27 mouse cellular contexts compared by ENCODE assay signal in the genomic region with DNA sequence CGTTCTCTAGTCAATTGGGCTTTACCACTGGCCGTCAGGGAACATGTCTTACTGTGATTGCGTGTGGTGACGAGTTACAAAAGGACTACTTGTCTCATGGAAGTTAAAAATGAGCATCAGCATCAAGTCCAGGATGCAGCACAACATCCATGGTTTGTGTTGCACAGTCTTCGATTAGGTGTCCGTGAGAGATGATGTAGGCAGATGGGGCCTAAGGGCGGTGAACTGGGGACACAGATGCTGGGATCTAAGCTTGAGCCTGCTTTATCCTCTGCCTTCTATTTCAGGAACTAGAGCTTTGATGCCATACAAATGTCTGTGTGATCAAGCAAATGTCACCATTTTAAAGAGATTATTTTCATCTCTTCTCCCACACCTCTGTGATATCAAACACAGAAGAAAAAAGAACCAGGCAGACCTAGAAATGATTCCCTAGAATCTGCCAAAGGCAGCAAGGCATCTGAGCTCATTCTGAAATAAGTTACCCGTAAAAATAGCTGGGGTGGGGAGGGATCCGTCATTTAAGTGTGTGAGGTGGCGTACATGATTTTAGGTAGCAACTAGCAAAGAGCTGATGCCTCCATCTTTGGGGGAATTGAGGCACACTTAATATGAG. TPM values are rescaled to one million over a fixed set of nuclear protein-coding genes. Genes with fewer than 3 reads are reported as not detected.
"Had no signal": no experiment of that assay in that cellular context is flagged by ENCODE, and none has a peak within 500 bp of the region (broad histone marks: within the 10 kb centered on the region; RNA-seq: fewer than 3 reads in every experiment).

No protein-coding gene starts in this region.

- H3K9ac ChIP-seq: limb, embryonic 12.5 days; limb, embryonic 15.5 days; liver, embryonic 12.5 days; liver, embryonic 15.5 days; midbrain, embryonic 12.5 days; neural tube, embryonic 13.5 days had no signal

- H3K4me3 ChIP-seq: limb, embryonic 12.5 days; limb, embryonic 15.5 days; liver, embryonic 12.5 days; liver, embryonic 15.5 days; midbrain, embryonic 12.5 days; myocyte; neural tube, embryonic 13.5 days had no signal

- H3K36me3 ChIP-seq: limb, embryonic 12.5 days; midbrain, embryonic 12.5 days had no signal

- DNase-seq: kidney, adult 2 months; kidney, postnatal 10 days; kidney, postnatal 36 days; lung, adult 2 months; lung, postnatal 14 days; lung, postnatal 4 days; retina, postnatal 1 day; right cerebral cortex, postnatal 25 days; thymus, postnatal 25 days had no signal

- H3K27me3 ChIP-seq: limb, embryonic 12.5 days; limb, embryonic 15.5 days; liver, embryonic 12.5 days; liver, embryonic 15.5 days; midbrain, embryonic 12.5 days; neural tube, embryonic 13.5 days had no signal

- H3K9me3 ChIP-seq: limb, embryonic 12.5 days; limb, embryonic 15.5 days; liver, embryonic 12.5 days; liver, embryonic 15.5 days; midbrain, embryonic 12.5 days; neural tube, embryonic 13.5 days had no signal

- H3K4me1 ChIP-seq: limb, embryonic 12.5 days; liver, embryonic 12.5 days; liver, embryonic 15.5 days had no signal

- H3K4me2 ChIP-seq: limb, embryonic 12.5 days; limb, embryonic 15.5 days; liver, embryonic 12.5 days; liver, embryonic 15.5 days; midbrain, embryonic 12.5 days; neural tube, embryonic 13.5 days had no signal

- ATAC-seq: inflammation-experienced regulatory T-cells, adult 6 months; intestine, embryonic 16.5 days; liver, embryonic 12.5 days; midbrain, embryonic 16.5 days had no signal

- H3K27ac ChIP-seq: limb, embryonic 12.5 days; limb, embryonic 15.5 days; liver, embryonic 12.5 days; liver, embryonic 15.5 days; midbrain, embryonic 12.5 days; neural tube, embryonic 13.5 days had no signal

RNA-seq across cellular contexts. Expression of gene 4930524B15Rik, which starts 28.4 kb away (rescaled TPM):
- total RNA-seq: left cerebral cortex, postnatal 36 days; megakaryocyte progenitor cell, adult 5-6 weeks; megakaryocyte-erythroid progenitor cell, adult 5-6 weeks; monocyte, adult 5-6 weeks; neutrophil, adult 5-6 weeks had no signal
- polyA plus RNA-seq: inflammation-experienced regulatory T-cells, adult 6 months; intestine, embryonic 16.5 days; kidney, adult 2 months; limb, embryonic 12.5 days; limb, embryonic 15.5 days; liver, embryonic 12.5 days; liver, embryonic 15.5 days; lung, embryonic 16.5 days; myocyte; small intestine, adult 2 months; spleen, adult 2 months had no signal
